Mouse (Mus musculus): ENCODE results near the gene Vtcn1.
A peak's percentile ranks its signal among the peaks of the same experiment; 100 is the strongest.

GRCm38 (mm10) chr3:100821276-100821675 lies 4.0 kb upstream of the Vtcn1 start:
- TF ChIP-seq CTCF (IDR thresholded peaks at IDR 0.05; ENCODE audit: borderline replicate concordance, extremely low read depth, insufficient read depth, insufficient read length) (peak; percentile 55; the same call in 1 of the 2 replicates), POLR2A (IDR thresholded peaks at IDR 0.05; ENCODE audit: borderline replicate concordance, extremely low read depth, insufficient read depth, insufficient read length, poor library complexity, severe bottlenecking) (no peak)
